In genomic region chr14:51929309-51929943, GRCm38 (mm10) we compare ENCODE assay signal across 10 mouse cellular contexts. TPM values are rescaled to one million over a fixed set of nuclear protein-coding genes. Genes with fewer than 3 reads are reported as not detected.
DNase-seq lines count a peak whose midpoint lies in the region; ATAC-seq and TF ChIP-seq lines count a peak whose summit lies in the region.
"Had no signal": no experiment of that assay in that cellular context is flagged by ENCODE, and none has a peak within 500 bp of the region (broad histone marks: within the 10 kb centered on the region; RNA-seq: fewer than 3 reads in every experiment).

No protein-coding gene starts in this region.

- H3K4me3 ChIP-seq in lung, postnatal 0 days (ENCODE audit: low read depth, low read length) = no peak overlapping the region
- H3K4me3 ChIP-seq: limb, embryonic 13.5 days had no signal

- 0 out of 2 replicates have a peak, but pooled peaks have one; percentile 26 for ATAC-seq in cerebellum, adult (ENCODE audit: insufficient number of reproducible peaks, low FRiP score, low TSS enrichment)
- ATAC-seq in lung, postnatal 0 days = peak; percentile 86

- H3K4me2 ChIP-seq in lung, postnatal 0 days (replicated peaks; ENCODE audit: low read depth, low read length) = no peak overlapping the region; the same call in 1 of the 2 replicates
- H3K4me2 ChIP-seq: limb, embryonic 13.5 days had no signal

- no peaks in the 10 kb centered on the region for H3K27me3 ChIP-seq in lung, postnatal 0 days (replicated peaks; ENCODE audit: insufficient read depth, low read length)
- H3K27me3 ChIP-seq: limb, embryonic 13.5 days had no signal

- H3K27ac ChIP-seq in lung, postnatal 0 days (ENCODE audit: low read length) = peak overlapping the region; percentile 65
- H3K27ac ChIP-seq: limb, embryonic 13.5 days had no signal

- peak; percentile 54; the same call in 1 of the 2 replicates for TF ChIP-seq EP300 in lung, postnatal 0 days (IDR thresholded peaks at IDR 0.05)

- DNase-seq in cerebellum, adult 9-10 months = no peak
- DNase-seq in urinary bladder, postnatal 14 days (ENCODE audit: low spot score) = peak; percentile 69
- no peak for DNase-seq in urinary bladder, postnatal 10 days (ENCODE audit: low spot score)
- DNase-seq in kidney, postnatal 10 days = peak; percentile 67
- DNase-seq in lung, postnatal 0 days (ENCODE audit: low spot score) = peak; percentile 91
- DNase-seq in testis, postnatal 14 days (ENCODE audit: low spot score) = peak; percentile 64
- DNase-seq in spleen, postnatal 14 days (ENCODE audit: low spot score in 2 of 2) = no peak

- peaks cover 4% of the 10 kb centered on the region; the same call in 1 of the 2 replicates for H3K4me1 ChIP-seq in lung, postnatal 0 days (ENCODE audit: insufficient read depth, low read depth, low read length)

- H3K9ac ChIP-seq in lung, postnatal 0 days (replicated peaks; ENCODE audit: low read depth) = no peak overlapping the region
- H3K9ac ChIP-seq: limb, embryonic 13.5 days had no signal

- 50% methylated on average over 8 of the region's 8 CpGs for WGBS in lung, postnatal 0 days

- TF ChIP-seq CTCF in lung, postnatal 0 days (IDR thresholded peaks at IDR 0.05) = no peak

- no peaks in the 10 kb centered on the region for H3K9me3 ChIP-seq in lung, postnatal 0 days (ENCODE audit: low read length)
- H3K9me3 ChIP-seq: limb, embryonic 13.5 days had no signal

- H3K36me3 ChIP-seq in lung, postnatal 0 days (ENCODE audit: insufficient read depth, low read length) = no peaks in the 10 kb centered on the region
- H3K36me3 ChIP-seq: limb, embryonic 13.5 days had no signal

RNA-seq across cellular contexts. Expression of gene Rnase13, which starts 6.9 kb away (rescaled TPM):
- polyA plus RNA-seq in lung, postnatal 0 days (2015; fragmentation: Nextera tagmentation; extraction: Ambion mirVana) = not detected in 2 replicates
- polyA plus RNA-seq: C2C12; limb, embryonic 13.5 days had no signal

RNA-seq across cellular contexts. Expression of gene Tppp2, which starts 11.2 kb away (rescaled TPM):
- not detected in 2 replicates for polyA plus RNA-seq in lung, postnatal 0 days (2015; fragmentation: Nextera tagmentation; extraction: Ambion mirVana)
- polyA plus RNA-seq: C2C12; limb, embryonic 13.5 days had no signal

RNA-seq across cellular contexts. Expression of gene Ndrg2, which starts 15.5 kb away (rescaled TPM):
- 94.9 and 103 TPM in 2 replicates for polyA plus RNA-seq in lung, postnatal 0 days (2015; fragmentation: Nextera tagmentation; extraction: Ambion mirVana)

RNA-seq across cellular contexts. Expression of gene Slc39a2, which starts 36.7 kb away (rescaled TPM):
- 3.7 and 3.8 TPM in 2 replicates for polyA plus RNA-seq in lung, postnatal 0 days (2015; fragmentation: Nextera tagmentation; extraction: Ambion mirVana)

RNA-seq across cellular contexts. Expression of gene Mettl17, which starts 44.8 kb away (rescaled TPM):
- polyA plus RNA-seq in lung, postnatal 0 days (2015; fragmentation: Nextera tagmentation; extraction: Ambion mirVana) = 25.3 and 33.9 TPM in 2 replicates

Comparison
In these comparisons a context has a peak if more than half of its experiments do, and no peak if none do; other contexts are left out.
1. DNase-seq: peak in urinary bladder, postnatal 14 days (single experiment), kidney, postnatal 10 days (single experiment), lung, postnatal 0 days (single experiment) and testis, postnatal 14 days (single experiment); none in cerebellum, adult 9-10 months (single experiment), urinary bladder, postnatal 10 days (single experiment) and spleen, postnatal 14 days (0 of 2).